Mouse (Mus musculus): ENCODE results near the gene Tead1.

GRCm38 (mm10) chr7:112906848-112907247 is 227.7 kb downstream of the Tead1 start:
- TF ChIP-seq CTCF (IDR thresholded peaks at IDR 0.05; ENCODE audit: low read depth) (no peak), EP300 (IDR thresholded peaks at IDR 0.05; ENCODE audit: low read depth) (no peak)
